Mouse (Mus musculus) erythroblast, adult 5-6 weeks (primary cell): ENCODE measurements around the gene Pdia3. TPM values are rescaled to one million over a fixed set of nuclear protein-coding genes. Genes with fewer than 3 reads are reported as not detected.
A peak's percentile ranks its signal among the peaks of the same experiment; 100 is the strongest.
"Not testable (repeated sequence)": the region's sequence is repeated elsewhere in the genome, so short reads cannot be mapped to it uniquely, and the experiment has no call there.

Experiments used
- ATAC-seq: replicated peaks from 2 replicates; pipeline ENCODE4 v1.8.0; 2016; ENCODE audit warnings: moderate number of reproducible peaks, mild to moderate bottlenecking, moderate TSS enrichment, inconsistent platforms; ENCODE audit not compliant: poor library complexity, low FRiP score, severe bottlenecking
- total RNA-seq, 2 experiments: library from RNA; stranded (forward) in 1 of 2; stranded (reverse) in 1 of 2; fragments of 150-400 nt in 1 of 2; fragments of 200-764, 138-1000 nt in 1 of 2; gene quantifications; 2 replicates each; pipeline versions ENCODE4 v1.2.3 to v1.2.4; 2015 to 2017; ENCODE audit warnings: low replicate concordance in 2 of 2

Gene Pdia3
- 80.1 and 87.8 TPM in 2 replicates for total RNA-seq (2015; ENCODE audit: low replicate concordance)
- 66.2 and 70.2 TPM in 2 replicates for total RNA-seq (2017; ENCODE audit: low replicate concordance)

DNA sequence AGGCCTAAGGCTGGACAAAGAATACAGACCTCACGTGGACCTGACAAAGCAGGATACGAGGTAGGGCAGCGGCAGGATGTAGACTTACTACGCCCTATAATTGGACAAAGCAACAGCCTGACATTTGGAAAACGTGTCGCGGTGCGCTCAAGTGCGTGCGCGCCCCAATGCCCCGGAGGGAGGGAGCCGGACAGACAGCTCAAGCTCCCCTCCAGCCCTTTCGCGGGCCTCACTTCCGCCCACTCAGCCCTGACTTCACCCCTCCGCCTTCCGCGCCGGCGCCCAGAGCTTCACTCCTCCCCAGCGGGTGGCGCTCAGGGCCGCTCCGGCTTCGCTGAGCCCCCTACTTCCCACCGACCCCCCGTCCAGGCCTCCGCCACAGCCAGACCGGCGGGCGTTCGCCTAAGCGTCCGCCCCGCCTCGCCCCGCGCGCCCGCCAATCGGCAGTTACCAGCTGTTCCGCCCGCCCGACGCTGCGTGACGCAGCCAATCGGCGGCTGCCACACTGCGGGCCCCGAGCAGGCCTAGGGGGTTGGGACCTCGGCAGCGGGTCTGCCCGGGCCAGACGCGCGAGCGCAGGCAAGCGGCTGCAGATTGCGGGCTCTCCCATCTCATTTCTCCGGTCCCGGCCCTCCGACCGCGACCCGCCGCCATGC lies at the start of gene Pdia3, which contains the start of gene Catsper2:
Gene Pdia3 (plus strand): TSS at position 389 of the 656 bp plus-strand sequence.
Gene Catsper2 (minus strand): TSS at position 406 of the 656 bp plus-strand sequence.
- peak; percentile 92 for ATAC-seq

DNA sequence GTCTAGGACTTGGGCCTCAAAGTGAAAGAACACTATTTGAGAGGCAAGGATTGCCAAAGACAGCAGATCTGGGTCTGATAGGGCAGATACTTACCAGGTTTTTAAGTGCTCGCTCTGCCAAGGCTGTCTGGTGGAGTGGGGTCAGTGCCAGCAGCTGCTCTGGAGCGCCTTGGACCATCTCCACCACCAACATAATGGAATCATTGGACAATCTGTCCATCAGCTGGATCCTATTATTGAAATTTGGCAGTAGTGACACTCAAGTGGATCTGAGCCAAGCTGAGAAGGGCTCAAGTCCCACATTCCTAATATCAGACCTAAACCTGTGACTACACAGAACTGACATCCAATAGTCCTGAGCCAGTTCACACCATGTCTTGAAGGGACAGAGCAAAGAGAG lies 44.7 kb upstream of the Pdia3 start:
- ATAC-seq: no peak

DNA sequence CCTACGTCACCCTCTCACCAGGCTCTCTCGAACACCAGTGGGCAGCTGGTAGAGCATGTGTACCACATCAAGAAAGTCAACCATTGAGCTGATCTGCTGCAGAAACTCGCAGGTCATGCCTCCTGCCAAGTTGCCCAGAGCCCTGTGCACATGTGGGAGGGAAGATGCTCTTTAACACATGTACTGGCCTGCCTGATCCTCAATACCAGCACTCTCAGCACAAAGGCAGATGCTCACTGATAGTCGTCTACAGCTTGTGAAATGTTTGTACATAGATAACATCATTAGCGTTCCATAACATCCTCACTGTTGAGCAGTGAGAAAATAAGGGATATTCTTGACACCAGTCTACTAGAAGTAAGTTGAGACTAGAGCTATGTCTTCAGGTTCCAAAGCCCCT lies 42.7 kb upstream of the Pdia3 start:
- no peak for ATAC-seq

GRCm38 (mm10) chr2:121372266-121372665 lies 41.3 kb upstream of the Pdia3 start:
- no peak for ATAC-seq

- ATAC-seq: no peak
These were observed 38.8 kb upstream of the Pdia3 start for GRCm38 (mm10) chr2:121374766-121375165.

- not testable (repeated sequence) for ATAC-seq
These were observed 26.5 kb upstream of the Pdia3 start, which contains the start of gene Strc for GRCm38 (mm10) chr2:121386961-121387575. TSS of gene Strc (minus strand) at chr2:121387168.

GRCm38 (mm10) chr2:121396624-121397023 lies 17.0 kb upstream of the Pdia3 start:
- peak; percentile 79 for ATAC-seq

DNA sequence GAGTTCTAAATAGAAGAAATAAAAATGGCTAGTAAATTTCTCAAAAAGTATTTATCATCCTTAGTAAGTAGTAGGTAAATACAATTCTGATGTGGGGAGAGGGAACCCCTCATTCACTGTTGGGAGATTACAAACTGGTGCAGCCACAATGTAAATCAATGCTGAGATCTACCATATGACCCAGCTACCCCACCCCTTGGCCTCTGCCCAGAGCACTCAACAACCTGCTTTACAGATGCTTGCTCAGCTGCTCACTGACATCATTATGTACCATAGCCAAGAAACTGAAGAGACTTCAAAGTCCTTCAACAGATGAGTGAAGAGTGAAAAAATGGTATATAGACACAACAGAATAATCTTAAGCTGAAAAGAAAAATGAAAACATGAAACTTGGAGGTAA lies 10.3 kb upstream of the Pdia3 start:
- ATAC-seq: no peak

DNA sequence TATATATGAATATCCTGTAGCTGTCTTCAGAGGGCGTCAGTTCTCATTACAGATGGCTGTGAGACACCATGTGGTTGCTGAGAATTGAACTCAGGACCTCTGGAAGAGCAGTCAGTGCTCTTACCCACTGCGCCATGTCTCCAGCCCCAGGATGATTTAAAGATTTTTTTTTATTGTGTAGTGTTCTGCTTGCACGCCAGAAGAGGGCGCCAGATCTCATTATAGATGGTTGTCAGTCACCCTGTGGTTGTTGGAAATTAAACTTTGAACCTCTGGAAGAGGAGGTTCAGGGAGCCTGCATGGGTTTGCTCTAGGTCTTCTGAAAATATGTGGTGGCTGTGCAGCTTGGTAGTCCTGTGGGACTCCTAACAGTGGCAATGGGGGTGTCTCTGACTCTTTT lies 5.4 kb upstream of the Pdia3 start:
- ATAC-seq: peak; percentile 69

GRCm38 (mm10) chr2:121412843-121413386 lies 660 bp upstream of the Pdia3 start:
- ATAC-seq: 0 out of 2 replicates have a peak, but pooled peaks have one; percentile 20

DNA sequence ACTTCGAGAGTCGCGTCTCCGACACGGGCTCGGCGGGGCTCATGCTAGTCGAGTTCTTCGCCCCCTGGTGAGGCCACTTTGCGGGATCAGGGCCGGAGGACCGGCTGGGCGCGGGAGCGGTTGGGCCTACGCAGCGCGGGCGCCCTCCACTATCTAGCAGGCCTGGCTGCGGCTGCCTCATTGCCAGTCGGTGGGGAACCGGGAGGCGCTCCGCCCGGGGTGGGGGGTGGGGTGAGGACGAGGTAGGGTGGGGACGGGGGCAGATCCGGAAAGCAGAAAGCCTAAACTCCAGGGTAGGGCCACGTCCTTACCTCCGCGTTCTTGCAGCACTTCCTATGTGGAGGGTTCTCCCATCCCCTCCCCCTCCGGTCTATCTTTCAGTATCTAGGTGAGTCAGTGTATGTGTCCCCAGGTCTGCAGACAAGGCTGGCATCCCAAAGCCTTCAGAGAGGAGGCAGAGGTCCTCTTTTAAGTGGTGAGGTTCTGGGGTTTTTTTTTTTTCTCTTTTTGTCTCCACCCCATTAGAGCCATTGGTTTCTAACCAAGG lies 637 bp downstream of the Pdia3 start:
- peak; percentile 33; the same call in 1 of the 2 replicates for ATAC-seq

DNA sequence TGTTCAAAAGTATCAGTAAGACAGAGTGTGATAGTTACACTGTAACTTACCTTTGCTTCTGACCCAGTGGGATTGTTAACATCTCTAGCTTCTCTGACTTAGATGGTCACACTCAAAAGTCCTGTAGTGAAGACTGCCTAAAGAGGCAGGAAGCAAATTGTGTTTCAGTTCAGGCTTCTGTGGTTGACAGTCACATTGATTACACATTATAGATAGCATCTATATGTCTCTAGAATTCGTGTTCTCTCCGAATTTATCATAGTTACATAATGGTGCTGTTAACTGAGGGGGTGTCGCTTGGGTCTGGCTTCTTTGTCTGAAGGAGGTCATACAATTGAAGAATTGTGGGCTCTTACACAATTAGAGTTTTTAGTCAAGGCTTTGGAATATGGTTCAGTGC lies 1.5 kb downstream of the Pdia3 start:
- no peak for ATAC-seq

DNA sequence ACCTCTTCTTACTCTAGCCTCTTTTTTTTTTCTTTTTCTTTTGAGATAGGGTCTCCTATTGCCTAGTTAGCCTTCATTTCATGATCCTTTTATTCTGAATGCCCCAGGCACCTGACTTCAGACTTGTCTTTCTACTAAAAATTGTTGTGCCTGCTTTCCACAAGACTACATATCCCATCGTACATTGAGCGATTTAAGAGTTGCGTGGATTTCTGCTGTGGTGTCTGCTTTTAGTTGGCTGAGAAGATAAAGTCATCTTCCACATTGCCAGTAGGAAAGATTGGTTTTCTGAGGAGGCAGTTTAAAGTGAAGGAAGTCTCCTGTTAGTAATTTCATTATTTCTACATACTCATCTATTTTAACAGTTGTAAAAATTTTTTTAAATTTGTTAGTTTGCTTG lies 2.0 kb downstream of the Pdia3 start:
- no peak for ATAC-seq

DNA sequence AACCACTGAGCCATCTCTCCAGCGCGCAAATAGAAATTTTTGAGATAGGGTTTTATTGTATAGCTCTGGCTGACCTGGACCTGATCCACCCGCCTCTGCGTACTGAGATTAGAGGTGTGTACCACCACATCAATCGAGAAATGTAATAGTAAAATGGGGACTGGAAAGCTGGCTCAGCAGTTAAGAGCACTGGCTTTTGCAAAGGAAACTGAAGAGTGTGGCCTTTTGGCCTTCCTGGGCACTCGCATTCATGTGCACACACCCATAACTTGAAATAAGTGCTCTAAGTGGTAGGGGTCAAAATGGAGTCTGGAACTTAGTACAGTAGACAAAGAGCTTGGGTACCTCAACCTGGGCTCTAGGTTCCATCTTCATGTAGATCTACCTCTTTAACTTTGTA lies 2.8 kb downstream of the Pdia3 start:
- no peak for ATAC-seq

GRCm38 (mm10) chr2:121418476-121418875 lies 4.9 kb downstream of the Pdia3 start:
- no peak for ATAC-seq

DNA sequence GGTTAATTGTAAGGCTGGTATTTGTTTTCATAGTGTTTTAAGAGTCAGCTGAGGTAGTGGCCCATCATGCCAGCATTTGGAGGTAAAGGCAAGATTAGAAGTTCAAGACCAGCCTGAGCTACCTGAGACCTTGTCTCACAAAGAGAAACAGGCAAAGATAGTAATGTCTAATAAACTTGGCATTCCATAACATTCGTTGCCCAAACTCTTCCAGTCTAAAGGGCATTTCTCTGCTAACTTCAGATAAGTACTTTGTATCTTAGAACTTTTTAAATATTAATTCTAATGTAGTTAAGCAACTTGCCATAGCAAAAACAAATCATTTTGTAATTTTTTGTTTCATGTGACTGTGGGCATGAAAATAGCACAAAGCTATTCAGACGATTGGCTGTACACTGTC lies 9.6 kb downstream of the Pdia3 start:
- ATAC-seq: no peak

GRCm38 (mm10) chr2:121425890-121426289 lies 12.3 kb downstream of the Pdia3 start:
- no peak for ATAC-seq

DNA sequence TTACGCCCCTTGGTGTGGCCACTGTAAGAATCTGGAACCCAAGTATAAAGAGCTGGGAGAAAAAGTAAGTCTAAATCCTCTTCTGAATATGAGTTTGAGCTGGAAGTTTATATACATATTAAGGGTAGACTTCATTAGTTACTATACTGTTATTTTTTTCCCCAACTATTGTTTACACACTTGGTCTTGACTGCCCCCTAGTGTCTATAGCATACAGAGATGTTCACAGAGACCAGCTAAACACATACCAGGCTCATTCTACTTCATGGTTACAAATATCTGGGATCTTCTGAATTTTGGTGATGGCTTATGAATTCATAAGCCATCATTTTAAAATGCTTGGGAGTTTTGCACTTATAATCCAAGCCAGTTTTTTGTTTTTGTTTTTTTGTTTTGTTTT lies 21.3 kb downstream of the Pdia3 start:
- 0 out of 2 replicates have a peak, but pooled peaks have one; percentile 68 for ATAC-seq

- ATAC-seq: no peak
These were observed 26.2 kb downstream of the Pdia3 start for GRCm38 (mm10) chr2:121439746-121440145.

GRCm38 (mm10) chr2:121440834-121441605 lies 27.4 kb downstream of the Pdia3 start:
- no peak for ATAC-seq
